Mouse (Mus musculus) midbrain, postnatal 0 days (tissue): Measurements from ENCODE around the gene Itga6. TPM values are rescaled to one million over a fixed set of nuclear protein-coding genes. Genes with fewer than 3 reads are reported as not detected.

Experiments used
- ATAC-seq: fragments of 200-750 bp; cut with Nextera tagmentation; 2 replicates; pipeline ENCODE4 v1.8.0; 2017; ENCODE audit warnings: moderate number of reproducible peaks, mild to moderate bottlenecking, moderate TSS enrichment, moderate library complexity; ENCODE audit not compliant: low FRiP score
- DNase-seq: peaks from one replicate; pipeline ENCODE4 v3.0.0-alpha.2; 2015; ENCODE audit warnings: low spot score
- H3K27ac ChIP-seq: fragments of 300-500 bp; sonication (generic); 2 replicates; pipeline ENCODE4 v1.5.1; 2014; ENCODE audit warnings: low read depth, mild to moderate bottlenecking, low read length, mixed read lengths
- H3K27me3 ChIP-seq: fragments of 300-500 bp; sonication (generic); 2 replicates; pipeline ENCODE4 v1.6.1; 2014; ENCODE audit warnings: low read length, control low read depth, mixed read lengths; ENCODE audit not compliant: insufficient read depth
- H3K36me3 ChIP-seq: fragments of 300-500 bp; sonication (generic); 2 replicates; pipeline ENCODE4 v1.6.1; 2014; ENCODE audit warnings: low read length, control low read depth, mixed read lengths; ENCODE audit not compliant: insufficient read depth
- H3K4me1 ChIP-seq: fragments of 300-500 bp; sonication (generic); 2 replicates; pipeline ENCODE4 v1.6.1; 2014; ENCODE audit warnings: mild to moderate bottlenecking, control low read depth, antibody characterized with exemption, low read length, mixed read lengths; ENCODE audit not compliant: insufficient read depth
- H3K4me2 ChIP-seq: fragments of 300-500 bp; sonication (generic); 2 replicates; pipeline ENCODE4 v1.6.1; 2014; ENCODE audit warnings: low read depth, mild to moderate bottlenecking, low read length, mixed read lengths; ENCODE audit not compliant: poor library complexity, severe bottlenecking
- H3K4me3 ChIP-seq: fragments of 300-500 bp; sonication (generic); 2 replicates; pipeline ENCODE4 v1.5.1; 2014; ENCODE audit warnings: low read depth, mild to moderate bottlenecking, low read length, moderate library complexity
- H3K9ac ChIP-seq: fragments of 300-500 bp; sonication (generic); replicated peaks from 2 replicates; pipeline ENCODE4 v1.6.1; 2014; ENCODE audit warnings: mild to moderate bottlenecking, low read length, moderate library complexity, mixed read lengths; ENCODE audit not compliant: poor library complexity, severe bottlenecking
- H3K9me3 ChIP-seq: fragments of 300-500 bp; sonication (generic); 2 replicates; pipeline ENCODE4 v1.6.1; 2016; ENCODE audit warnings: low read length, control low read depth
- CTCF ChIP-seq: IDR thresholded peaks from 2 replicates; pipeline ENCODE4 v1.5.1; 2016; ENCODE audit warnings: antibody characterized with exemption, mild to moderate bottlenecking
- WGBS: fragments of 180-500 bp; shearing (Covaris S2); extraction: QIAGEN DNeasy Blood & Tissue Kit; methylation state at CpG from one replicate; pipeline ENCODE4 v1.1.7; 2014; 5-methylcytosine and 5-hydroxymethylcytosine counted together
- polyA plus RNA-seq: library from polyadenylated mRNA; unstranded; fragments of >200 nt; fragmentation: Nextera tagmentation; extraction: Ambion mirVana; gene quantifications from 2 replicates; pipeline ENCODE4 v1.2.1, GENCODE M21; 2015
- total RNA-seq: library from RNA; depleted of rRNA; stranded (reverse); fragments of >200 nt; gene quantifications from 2 replicates; pipeline ENCODE4 v1.2.3, GENCODE M21; 2014

Itga6 gene
- total and polyA plus RNA-seq, 2 experiments from 2014 or later = 16.0 to 38.9 TPM

- TF ChIP-seq CTCF = no peak
- no peak; the same call in 1 of the 2 replicates for ATAC-seq
- Histone ChIP-seq H3K36me3 (no peaks in the 10 kb centered on the region), H3K4me1 (no peaks in the 10 kb centered on the region), H3K27me3 (no peaks in the 10 kb centered on the region), H3K4me3 (peak overlapping the region; percentile 76), H3K9ac (peak overlapping the region; percentile 75), H3K9me3 (no peaks in the 10 kb centered on the region), H3K27ac (peak overlapping the region; percentile 70), H3K4me2 (peak overlapping the region; percentile 82)
- 4% methylated on average over 50 of the region's 51 CpGs for WGBS
- DNase-seq = peak; percentile 34
These were observed 128.3 kb downstream of the Itga6 start for GRCm38 (mm10) chr2:71873474-71874322.

GRCm38 (mm10) chr2:71874422-71874821 lies 129.0 kb downstream of the Itga6 start:
- no peak for ATAC-seq
- Histone ChIP-seq H3K4me1 (no peaks in the 10 kb centered on the region), H3K4me2 (no peak overlapping the region), H3K9me3 (no peaks in the 10 kb centered on the region), H3K36me3 (no peaks in the 10 kb centered on the region), H3K27me3 (no peaks in the 10 kb centered on the region), H3K4me3 (no peak overlapping the region), H3K27ac (no peak overlapping the region), H3K9ac (no peak overlapping the region)
- DNase-seq = no peak
- no peak for TF ChIP-seq CTCF
- WGBS = 72% methylated on average over 2 of the region's 2 CpGs

GRCm38 (mm10) chr2:71874836-71875235 lies 129.4 kb downstream of the Itga6 start:
- no peaks in the 10 kb centered on the region for H3K27me3 ChIP-seq
- H3K4me3 ChIP-seq = no peak overlapping the region
- no peaks in the 10 kb centered on the region for H3K4me1 ChIP-seq
- H3K9ac ChIP-seq = no peak overlapping the region
- no peak for TF ChIP-seq CTCF
- DNase-seq (no peak), ATAC-seq (no peak)
- no peaks in the 10 kb centered on the region for H3K36me3 ChIP-seq
- no peak overlapping the region for H3K27ac ChIP-seq
- H3K4me2 ChIP-seq = no peak overlapping the region
- WGBS = 31% methylated on average over 2 of the region's 2 CpGs
- H3K9me3 ChIP-seq = no peaks in the 10 kb centered on the region

GRCm38 (mm10) chr2:71877865-71878264 lies 132.4 kb downstream of the Itga6 start:
- 96% methylated on average over 4 of the region's 4 CpGs for WGBS
- Histone ChIP-seq H3K36me3 (peaks cover 2% of the 10 kb centered on the region; the same call in 1 of the 2 replicates), H3K27ac (no peak overlapping the region), H3K9me3 (no peaks in the 10 kb centered on the region), H3K9ac (no peak overlapping the region), H3K4me3 (no peak overlapping the region), H3K4me2 (no peak overlapping the region), H3K4me1 (no peaks in the 10 kb centered on the region), H3K27me3 (no peaks in the 10 kb centered on the region)
- DNase-seq = no peak
- no peak for TF ChIP-seq CTCF
- no peak for ATAC-seq

GRCm38 (mm10) chr2:71878441-71878840 lies 133.0 kb downstream of the Itga6 start:
- Histone ChIP-seq H3K27me3 (no peaks in the 10 kb centered on the region), H3K36me3 (peaks cover 2% of the 10 kb centered on the region; the same call in 1 of the 2 replicates), H3K27ac (no peak overlapping the region), H3K4me3 (no peak overlapping the region), H3K9me3 (no peaks in the 10 kb centered on the region), H3K4me2 (no peak overlapping the region), H3K4me1 (no peaks in the 10 kb centered on the region), H3K9ac (no peak overlapping the region)
- no peak for TF ChIP-seq CTCF
- 77% methylated on average over 2 of the region's 2 CpGs for WGBS
- DNase-seq = no peak
- no peak for ATAC-seq

GRCm38 (mm10) chr2:71878943-71879342 lies 133.5 kb downstream of the Itga6 start:
- TF ChIP-seq CTCF = no peak
- Histone ChIP-seq H3K9me3 (no peaks in the 10 kb centered on the region), H3K9ac (no peak overlapping the region), H3K4me1 (no peaks in the 10 kb centered on the region), H3K4me2 (no peak overlapping the region), H3K27ac (no peak overlapping the region), H3K4me3 (no peak overlapping the region), H3K36me3 (peaks cover 2% of the 10 kb centered on the region; the same call in 1 of the 2 replicates), H3K27me3 (no peaks in the 10 kb centered on the region)
- DNase-seq = no peak
- no peak for ATAC-seq
